Mouse (Mus musculus): ENCODE measurements at regions not wholly inside any gene's neighbourhood (a gene's known extent, or its start where the extent isn't known, plus 50 kb on each side); places are given as distances from the start of the nearest gene placed in this dataset.

DNA sequence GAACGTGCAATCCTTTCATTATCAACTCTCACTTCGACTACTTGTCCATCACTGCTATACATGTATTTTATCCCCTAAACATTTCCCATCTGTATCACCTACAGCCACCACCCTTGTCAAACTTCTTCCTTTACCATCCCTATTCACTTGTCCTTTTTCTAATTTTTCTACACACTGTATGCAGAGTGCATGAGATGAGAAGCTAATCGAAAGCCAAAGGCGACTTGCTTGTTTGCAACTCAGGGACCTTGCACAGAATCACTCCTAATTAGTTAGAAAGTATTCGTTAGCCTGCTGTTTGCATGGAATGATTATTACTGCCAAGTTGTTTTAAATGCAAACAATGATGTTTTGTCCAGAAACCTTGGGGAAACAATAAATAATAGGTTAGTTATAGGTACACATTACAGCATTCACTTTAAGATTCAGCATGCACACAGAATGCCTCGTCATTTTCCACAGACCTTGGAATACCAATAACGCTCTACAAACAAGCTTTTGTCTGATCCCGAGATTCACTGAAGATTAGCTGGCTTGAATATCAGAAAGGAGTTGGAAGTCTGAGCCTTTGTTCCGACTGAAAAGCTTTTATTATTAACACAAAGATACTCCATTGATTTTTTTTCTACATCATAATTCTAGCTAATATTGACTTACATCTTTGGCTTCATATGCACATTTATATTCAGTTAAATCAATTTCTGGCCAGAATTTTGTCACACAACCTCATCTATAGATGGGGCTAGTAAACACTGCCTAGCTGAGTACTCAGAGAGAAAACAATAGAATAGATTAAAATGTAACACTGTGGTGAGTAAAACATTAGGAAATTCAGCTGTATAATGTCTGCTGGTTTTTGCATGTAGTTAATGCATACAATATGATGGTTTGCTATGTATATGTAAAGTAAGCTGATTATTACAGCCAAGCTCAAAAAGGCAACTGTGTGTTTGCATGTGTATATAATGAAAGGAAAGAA, 130.4 kb upstream of the Cxadr start:
- DNase-seq (ENCODE audit: low spot score in 2 of 2), result no peak

DNA sequence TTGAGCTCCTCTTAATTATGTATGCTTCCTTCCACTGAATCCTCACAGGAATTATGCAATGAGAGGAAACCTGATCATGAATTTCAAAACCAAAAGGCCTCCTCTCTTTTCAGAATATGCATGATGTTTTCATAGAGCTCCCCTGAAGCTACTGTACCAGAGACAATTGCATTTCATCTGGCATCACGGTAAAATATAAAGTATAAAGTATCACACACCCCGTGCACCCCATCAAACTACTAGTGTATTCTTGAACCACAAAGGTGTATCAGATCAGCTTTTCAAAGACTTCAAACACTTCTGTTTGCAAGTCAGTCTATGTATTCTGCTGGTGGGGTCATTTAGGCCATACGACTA, 144.4 kb upstream of the Cxadr start:
- DNase-seq (ENCODE audit: low spot score in 2 of 2), result no peak

DNA sequence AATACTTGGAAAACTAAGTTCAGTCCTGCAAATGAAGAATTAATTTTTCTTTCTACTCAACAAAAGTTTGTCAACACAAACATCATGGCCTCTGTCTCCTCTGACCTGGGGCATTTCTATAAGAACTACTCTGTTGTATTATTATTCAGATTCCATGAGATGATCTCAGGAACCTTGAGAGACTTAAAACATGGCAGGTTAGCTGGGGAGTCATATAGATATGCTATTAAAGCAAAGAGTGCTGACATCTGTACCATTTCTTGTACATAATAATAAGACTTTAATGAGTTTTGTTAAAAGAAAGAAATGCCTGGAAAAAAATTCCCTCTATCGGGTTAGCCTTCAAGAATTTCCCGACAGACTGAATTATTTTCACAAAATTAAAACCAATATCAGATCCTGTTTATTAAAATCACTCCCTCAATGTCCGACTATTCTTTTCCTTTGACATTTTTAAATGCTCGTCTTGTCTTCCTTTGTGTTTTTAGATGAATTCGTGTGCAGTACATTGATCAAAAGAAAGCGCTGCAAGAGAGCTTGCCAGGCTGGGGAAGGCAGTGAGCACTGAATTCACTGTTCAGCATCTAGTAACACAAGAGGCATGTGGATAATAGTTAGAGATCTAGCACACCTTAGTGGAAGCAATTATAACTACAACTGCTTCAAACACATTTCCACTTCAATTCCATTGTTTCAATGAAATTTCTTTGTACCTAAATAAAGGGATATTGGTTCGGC, 145.0 kb upstream of the Cxadr start:
- DNase-seq (ENCODE audit: low spot score in 2 of 2), result no peak

DNA sequence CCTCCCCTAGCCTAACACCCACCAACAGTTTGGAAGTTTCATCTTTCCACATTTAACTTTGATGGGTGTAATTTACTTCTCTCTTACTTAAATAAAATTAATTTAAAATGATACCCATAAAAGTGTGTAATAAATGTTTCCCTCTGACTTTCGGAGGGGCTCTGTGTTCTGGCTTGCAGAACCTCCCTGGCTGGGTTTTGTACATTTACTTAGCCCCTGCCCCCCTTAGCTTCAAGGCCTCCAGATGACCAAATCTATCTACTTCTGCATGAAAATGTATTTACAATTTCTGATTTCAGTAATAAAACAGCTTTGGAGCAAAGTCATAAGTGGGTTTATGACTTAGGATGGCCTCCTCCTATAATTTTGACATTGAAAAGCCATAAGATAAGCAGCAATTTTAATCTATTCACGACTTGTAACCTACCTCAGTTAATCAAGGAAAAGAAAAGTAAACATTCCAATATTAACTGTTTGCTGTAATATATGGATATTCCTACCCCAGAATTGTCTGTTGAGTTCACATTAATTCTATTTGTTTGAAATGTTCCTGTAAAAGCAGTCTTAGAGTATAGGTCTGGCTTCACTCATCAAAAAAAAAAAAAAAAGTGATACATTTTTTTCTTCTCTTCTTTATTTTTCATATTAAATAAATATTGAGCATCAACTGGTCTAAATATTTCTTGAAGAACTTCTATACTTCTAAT, 147.2 kb upstream of the Cxadr start:
- DNase-seq (ENCODE audit: low spot score in 2 of 2), result no peak

DNA sequence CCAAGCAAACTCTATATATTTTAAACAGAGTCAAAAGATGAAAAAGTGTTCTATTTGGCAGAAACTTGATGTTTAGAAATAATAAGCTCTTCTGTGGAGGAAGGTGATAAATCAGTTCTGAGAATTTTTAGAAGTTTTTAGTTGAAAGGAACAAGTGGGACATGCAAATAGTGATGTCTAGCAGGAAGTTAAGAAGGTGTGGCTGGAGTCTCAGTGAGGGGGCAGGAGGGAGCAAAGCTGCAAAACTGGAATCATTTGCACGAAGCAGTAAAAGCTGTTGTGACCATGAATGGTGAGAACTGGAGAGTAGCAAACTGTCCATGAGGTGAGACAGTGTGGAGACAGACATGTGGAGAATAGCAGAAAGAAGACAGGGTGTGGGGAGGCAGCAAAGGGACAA, 157.1 kb upstream of the Cxadr start:
- DNase-seq (ENCODE audit: low spot score in 2 of 2), result no peak

DNA sequence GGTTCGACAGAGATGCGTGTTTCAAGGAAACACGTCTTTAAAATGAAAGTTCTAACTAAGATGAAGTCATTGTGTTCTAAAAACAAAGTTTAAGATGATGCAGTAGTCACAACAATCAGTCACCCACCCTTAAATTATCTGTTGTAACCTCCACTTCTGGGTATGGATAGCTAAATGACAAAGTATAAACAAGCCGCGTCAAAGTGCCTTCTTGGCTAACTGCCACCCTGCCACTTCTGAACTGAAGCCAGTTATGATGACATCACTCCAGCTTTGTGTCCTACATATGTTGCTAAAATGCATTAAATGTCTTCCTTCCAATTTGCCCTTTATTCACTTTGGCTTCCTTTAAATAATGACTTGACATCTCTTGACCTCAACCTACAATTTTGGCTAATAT, 165.8 kb upstream of the Cxadr start:
- no peak for DNase-seq (ENCODE audit: low spot score in 2 of 2)

DNA sequence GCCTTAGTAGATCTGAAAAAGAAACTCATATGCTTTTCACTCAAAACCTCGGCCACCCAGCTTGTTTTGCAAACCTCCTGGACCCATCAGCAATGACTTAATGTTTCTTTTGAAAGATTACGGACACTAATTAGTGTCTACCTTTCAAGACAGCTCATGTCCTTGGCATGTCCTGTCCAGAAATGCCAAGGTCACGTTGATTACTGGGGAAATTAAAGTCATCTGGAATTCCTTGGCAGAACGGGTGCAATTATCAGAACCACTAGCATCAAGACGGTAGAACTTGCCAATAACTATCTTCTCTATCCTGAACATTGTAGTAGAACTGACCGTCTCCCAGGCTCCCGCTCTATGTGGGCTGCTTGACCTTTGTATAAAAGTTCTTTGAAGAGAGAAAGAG, 166.8 kb upstream of the Cxadr start:
- DNase-seq (ENCODE audit: low spot score in 2 of 2), result no peak

DNA sequence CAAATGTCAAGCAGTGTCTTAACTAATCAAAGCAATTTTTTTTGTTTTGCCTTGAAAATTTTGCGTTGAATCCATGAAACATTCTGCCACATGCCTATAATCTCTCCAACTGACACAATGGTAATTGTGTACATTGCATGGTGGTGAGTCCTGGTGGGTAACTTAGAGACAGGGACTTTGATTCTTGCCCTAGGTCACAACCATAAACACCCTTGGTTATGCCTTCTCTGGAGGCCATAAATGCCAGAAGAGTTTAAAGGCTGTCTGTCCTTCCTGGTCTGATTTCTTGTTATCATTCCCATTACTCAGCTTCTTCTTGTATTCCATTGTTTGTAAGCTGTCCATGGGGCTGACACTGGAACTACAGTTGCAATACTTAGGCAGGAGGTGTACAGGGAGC, 179.6 kb upstream of the Cxadr start:
- no peak for DNase-seq (ENCODE audit: low spot score in 2 of 2)

DNA sequence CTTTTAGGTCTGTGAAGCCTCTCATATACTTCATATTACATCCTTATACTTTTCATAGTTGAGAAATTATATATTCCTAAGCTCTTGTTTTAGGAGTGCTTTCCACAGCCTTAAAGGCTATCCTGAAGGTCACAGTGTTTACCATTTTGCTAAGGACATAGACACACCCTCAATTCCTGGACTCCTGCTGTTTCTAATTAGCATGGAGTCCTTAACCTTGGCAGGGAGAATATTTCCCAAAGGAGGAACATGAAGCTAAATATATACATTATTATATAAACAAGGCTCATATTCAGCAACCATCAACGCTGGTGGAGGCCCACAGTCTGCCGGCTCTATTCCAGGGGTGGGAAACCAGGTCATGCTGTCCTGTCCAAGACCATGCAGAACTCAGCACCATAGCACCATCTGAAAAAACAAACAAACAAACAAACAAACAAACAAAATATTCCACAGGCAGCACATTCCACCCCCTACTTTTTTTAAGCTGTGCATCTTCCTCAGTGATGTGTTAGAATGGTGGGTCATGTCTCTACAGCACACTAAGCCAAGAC, 180.9 kb upstream of the Cxadr start:
- DNase-seq (ENCODE audit: low spot score in 2 of 2), result no peak

DNA sequence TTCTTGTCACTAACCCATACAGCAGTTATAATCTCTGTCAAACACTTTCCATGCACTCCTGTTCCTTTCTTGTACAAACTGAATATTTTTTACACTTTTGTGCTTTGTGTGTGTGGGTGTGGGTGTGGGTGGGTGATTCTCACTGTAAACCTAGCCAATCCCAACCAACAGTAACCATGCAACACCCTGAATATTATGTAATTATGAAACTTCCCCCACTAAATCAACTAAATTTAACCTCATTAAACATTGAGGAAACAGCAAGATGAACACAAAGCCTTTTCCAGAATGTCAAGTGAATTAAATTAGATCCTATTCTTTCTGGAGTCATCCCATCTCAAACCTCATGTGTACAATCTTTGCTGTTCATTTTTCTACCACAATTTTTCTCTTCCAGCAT, 197.0 kb upstream of the Cxadr start:
- DNase-seq (ENCODE audit: low spot score in 2 of 2), result no peak

DNA sequence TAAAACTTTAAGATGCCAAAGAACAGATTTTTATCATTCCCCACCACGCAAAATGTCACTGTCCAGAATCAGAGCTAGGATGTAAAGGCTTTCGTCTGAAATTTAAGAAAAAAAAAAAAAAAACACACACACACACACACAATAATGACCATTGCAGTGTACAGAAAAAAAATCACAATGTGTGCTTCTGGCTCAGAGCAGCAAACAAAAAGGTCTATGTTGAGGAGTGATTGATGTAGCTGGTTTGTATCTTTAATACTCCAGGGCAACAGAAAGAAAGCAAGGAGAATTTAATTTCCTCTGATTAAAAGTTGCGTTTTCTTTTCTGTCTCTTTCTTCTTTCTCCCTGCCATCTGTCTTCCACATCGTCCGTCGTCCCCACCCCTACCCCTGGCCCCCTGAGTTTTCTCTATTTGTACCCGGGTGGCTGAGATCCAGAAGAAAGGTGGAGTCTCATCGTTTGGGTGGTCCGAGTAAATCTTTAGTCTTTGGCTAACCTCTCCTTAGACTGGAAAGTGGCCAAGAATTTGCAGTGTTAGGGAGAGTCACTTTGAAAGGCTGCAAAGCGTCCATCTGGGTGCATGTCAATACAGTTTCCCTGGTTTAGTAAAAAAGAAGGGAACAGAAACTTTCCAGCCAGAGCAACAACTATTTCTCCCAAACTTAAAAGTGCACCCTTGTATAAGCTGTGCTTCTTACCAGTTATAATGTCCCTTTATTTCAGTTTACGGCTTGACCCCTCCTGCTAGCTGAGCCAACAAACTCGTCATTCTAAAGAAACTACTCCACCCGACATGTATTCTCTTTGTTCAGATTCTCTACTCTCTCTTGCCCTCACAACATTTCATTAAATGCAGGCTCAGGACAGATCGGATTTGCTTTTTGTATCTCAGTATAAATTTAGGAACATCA, 199.6 kb upstream of the Cxadr start:
- DNase-seq (ENCODE audit: low spot score in 2 of 2), result no peak

DNA sequence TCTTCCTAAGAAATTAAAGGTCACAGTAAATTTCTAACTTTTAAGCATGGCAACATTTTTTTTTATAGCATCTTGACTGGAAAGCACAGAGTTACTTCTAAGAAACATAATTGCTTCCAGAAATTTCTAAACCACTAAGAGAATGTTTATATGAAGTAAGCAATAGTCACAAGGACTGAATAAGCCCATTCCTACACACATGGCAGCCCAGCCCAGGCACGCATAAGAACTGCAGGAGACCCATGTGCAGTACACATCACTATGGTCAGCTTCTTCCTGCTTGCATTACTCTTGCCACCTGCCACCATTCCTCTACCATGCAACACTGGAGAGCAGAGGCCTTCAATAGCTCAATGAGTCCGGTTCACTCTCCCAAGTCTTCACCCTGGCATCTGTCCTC, 201.4 kb upstream of the Cxadr start:
- DNase-seq (ENCODE audit: low spot score in 2 of 2), result no peak

DNA sequence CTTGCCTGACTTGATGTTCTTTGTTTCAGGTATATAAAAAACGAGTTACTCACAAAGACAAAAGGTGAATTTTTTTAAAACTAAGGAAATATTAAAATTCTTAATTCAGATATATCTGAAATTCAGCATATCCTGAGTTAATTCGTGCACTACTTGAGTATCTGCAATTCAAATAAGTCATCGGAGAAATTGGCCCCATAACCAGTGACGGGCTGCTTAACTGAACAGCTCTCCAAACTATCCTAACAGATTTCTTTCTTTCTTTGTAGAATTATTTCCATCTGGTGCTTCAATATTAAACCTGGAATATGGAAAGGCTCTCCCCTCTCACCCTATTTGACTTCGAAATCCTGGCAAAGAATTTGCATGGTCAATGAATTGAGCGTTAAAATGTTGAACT, 202.2 kb upstream of the Cxadr start:
- no peak for DNase-seq (ENCODE audit: low spot score in 2 of 2)

DNA sequence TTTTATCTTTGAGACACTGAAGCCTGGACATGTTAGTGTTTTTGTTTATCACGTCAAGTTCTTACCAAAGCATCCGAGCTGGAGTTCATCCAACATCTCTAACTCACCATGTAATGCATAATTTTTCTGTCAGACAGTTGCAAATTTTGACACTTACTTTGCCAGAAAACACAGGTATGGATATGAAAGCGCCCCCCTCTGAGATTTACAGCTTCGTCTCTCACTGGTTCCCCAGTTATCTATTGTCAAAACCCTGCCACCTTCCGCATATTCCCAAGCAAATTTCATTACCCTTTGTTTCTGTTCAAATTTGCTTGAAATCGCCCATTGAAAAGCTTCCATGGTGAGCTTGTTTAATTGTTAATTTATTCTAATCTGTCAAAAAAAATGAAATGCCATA, 202.7 kb upstream of the Cxadr start:
- DNase-seq (ENCODE audit: low spot score in 2 of 2), result no peak

DNA sequence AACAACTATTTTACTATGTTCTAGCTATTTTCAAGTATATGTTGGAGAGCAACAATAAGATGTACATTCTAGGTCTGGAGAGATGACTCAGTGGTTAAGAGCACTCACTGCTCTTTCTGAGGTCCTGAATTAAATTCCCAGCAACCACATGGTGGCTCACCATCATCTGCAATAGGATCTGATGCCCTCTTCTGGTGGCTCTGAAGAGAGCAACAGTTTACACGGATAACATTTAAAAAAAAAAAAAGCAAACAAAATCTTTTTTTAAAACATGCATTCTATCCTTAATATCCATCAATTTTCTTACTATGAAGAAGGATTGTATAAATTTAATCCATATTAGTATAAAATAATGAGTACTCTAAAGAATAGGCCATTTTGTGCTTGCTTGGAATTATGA, 204.7 kb upstream of the Cxadr start:
- no peak for DNase-seq (ENCODE audit: low spot score in 2 of 2)

DNA sequence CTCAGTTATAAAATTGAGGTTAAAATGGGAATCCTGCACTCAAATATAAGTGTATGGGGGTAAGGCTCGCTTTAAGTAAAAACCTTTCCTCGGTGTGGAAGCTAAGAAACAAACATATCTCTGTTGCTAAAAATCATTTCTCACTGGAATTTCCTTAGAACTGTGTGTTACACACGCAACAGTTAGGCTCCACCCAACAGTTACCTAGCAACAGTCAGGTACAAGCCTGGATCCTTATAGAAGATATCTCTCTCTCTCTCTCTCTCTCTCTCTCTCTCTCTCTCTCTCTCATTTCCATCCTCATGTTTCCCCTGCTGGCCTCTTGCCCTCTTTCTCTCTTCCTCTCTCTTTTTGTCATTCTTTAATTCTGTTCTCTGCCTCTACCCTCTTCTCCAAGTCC, 211.1 kb upstream of the Cxadr start:
- DNase-seq (ENCODE audit: low spot score in 2 of 2), result no peak

DNA sequence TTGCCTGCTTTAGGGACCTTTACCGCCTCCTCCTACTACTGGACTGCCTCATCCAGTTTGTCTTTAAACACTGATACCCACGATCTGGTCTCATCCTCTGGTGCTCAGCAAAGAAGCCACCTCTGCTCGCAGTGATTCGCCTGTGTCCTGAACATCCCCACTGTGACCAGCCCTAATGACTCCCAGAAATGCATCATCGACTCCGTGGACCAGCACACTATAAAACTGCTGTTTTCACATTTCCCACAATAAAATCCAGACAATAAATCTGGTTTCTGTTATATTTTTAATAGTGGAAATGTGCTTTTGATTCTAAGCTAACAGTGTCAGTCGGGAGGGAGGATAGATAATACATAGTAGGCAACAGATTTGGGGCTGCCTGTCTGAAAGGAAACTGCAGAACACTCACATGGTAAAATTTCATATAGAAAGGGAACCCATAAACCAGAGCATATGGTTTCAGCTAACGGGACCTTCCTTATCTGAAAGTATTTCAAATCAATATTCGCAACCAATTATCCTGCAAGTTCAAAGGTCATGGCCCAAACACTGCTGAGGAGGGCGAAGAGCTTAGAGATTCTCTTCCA, 233.7 kb upstream of the Cxadr start:
- DNase-seq (ENCODE audit: low spot score in 2 of 2), result no peak

DNA sequence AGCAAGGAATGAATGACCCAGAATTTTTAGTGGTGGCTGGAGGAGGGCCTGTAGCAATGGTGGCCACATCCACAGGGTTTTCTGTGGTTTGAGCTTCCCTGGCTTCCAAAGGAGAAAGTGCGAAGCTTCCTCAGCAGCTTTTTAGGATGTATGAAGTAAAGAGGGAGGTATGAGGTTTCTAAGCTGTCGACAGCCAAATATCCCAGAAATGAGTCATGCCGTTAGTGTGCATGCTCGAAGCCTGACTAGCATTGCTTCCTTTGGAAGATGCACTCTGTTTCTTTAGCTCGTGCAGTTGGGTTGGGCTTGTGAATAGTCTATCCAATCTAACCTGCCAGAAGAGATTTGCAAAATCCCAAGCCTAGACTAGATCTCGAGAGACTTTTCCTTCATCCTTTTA, 240.8 kb upstream of the Cxadr start:
- DNase-seq (ENCODE audit: low spot score in 2 of 2), result no peak

DNA sequence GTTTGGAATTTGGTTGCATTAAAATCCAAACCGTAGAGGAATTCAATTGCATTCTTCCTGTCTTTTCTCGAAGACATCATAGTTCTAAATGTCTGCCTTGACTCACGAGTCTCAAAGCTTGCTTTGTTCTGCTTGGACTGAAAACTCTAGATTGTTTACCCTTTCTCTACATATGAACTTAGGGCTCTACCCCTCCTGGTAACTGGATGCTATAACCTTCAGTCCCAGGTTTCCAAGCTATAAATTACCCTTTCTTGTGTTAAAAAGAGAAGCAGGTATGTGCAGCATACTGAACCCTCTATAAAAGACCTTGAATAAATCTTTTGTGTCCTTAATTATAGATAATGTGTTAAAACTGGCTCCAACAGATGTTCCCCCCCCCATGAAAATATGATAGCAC, 243.7 kb upstream of the Cxadr start:
- DNase-seq (ENCODE audit: low spot score in 2 of 2), result no peak

DNA sequence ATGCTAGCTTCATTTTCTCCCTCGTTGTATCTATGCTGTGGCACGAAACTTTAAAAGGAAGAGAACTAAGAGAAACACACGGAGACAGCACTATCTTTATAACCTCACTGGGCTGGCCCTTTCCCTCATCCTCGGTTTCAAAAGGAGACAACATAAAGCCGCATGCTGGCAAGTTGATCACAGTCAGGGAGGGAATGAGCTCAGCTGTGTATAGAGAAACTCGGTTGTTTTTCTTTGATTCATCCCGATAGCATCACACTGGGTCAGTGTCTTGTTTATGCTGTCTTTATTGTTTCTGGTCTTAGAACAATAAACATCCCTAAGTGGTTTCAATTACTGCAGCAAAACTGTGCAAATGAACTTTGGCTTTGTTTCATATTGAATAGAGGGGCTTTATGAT, 249.2 kb upstream of the Cxadr start:
- DNase-seq (ENCODE audit: low spot score in 2 of 2), result no peak
